Mouse (Mus musculus) heart, postnatal 36 days (tissue): ENCODE measurements at regions not wholly inside any gene's neighbourhood (a gene's known extent, or its start where the extent isn't known, plus 50 kb on each side); places are given as distances from the start of the nearest gene placed in this dataset.
"Not testable (repeated sequence)": the region's sequence is repeated elsewhere in the genome, so short reads cannot be mapped to it uniquely, and the experiment has no call there.

Source experiments
- DNase-seq, 2 experiments: peaks; one replicate each; pipeline ENCODE4 v3.0.0; 2021 to 2022
- intact Hi-C: fragments of 180-260 bp; cut with DNase I; formaldehyde crosslinking; loops from one replicate; pipeline ENCODE4 v1.15.1; 2025

- intact Hi-C loops: no loop called here
- no peak for DNase-seq
Observed at GRCm38 (mm10) chr2:171985813-171986572, 57.3 kb downstream of the Cbln4 start.

- DNase-seq: peak in 1 of 2 experiments; percentile 2
- intact Hi-C loops: no loop called here
Observed at GRCm38 (mm10) chr2:171969311-171969905, 73.9 kb downstream of the Cbln4 start.

- intact Hi-C loops: no loop called here
- DNase-seq: no peak
Observed at GRCm38 (mm10) chr2:171946569-171947250, 96.6 kb downstream of the Cbln4 start.

GRCm38 (mm10) chr2:171942671-171943070 is 100.6 kb downstream of the Cbln4 start:
- intact Hi-C loops: no loop called here
- no peak for DNase-seq

GRCm38 (mm10) chr2:171935646-171936325 is 107.5 kb downstream of the Cbln4 start:
- DNase-seq: no peak
- intact Hi-C loops: no loop called here

GRCm38 (mm10) chr2:171920960-171921359 is 122.3 kb downstream of the Cbln4 start:
- intact Hi-C loops: no loop called here
- no peak for DNase-seq

- intact Hi-C loops: no loop called here
- no peak for DNase-seq
Observed at GRCm38 (mm10) chr2:171887306-171887705, 156.0 kb downstream of the Cbln4 start.

- DNase-seq, intact Hi-C loops: not testable (repeated sequence)
Observed at GRCm38 (mm10) chr2:171879238-171879960, 163.9 kb downstream of the Cbln4 start.

GRCm38 (mm10) chr2:171867550-171867949 is 175.7 kb downstream of the Cbln4 start:
- intact Hi-C loops: no loop called here
- no peak for DNase-seq

GRCm38 (mm10) chr2:171864376-171864965 is 178.8 kb downstream of the Cbln4 start:
- DNase-seq: no peak
- intact Hi-C loops: no loop called here

- DNase-seq: no peak
- intact Hi-C loops: no loop called here
Observed at GRCm38 (mm10) chr2:171862626-171863025, 180.6 kb downstream of the Cbln4 start.

GRCm38 (mm10) chr2:171858894-171859293 is 184.4 kb downstream of the Cbln4 start:
- intact Hi-C loops: no loop called here
- DNase-seq: no peak

GRCm38 (mm10) chr2:171856491-171856890 is 186.8 kb downstream of the Cbln4 start:
- intact Hi-C loops: no loop called here
- no peak for DNase-seq

GRCm38 (mm10) chr2:171846826-171847492 is 196.3 kb downstream of the Cbln4 start:
- intact Hi-C loops: no loop called here
- no peak for DNase-seq

- intact Hi-C loops: no loop called here
- DNase-seq: no peak
Observed at GRCm38 (mm10) chr2:171840058-171840713, 203.1 kb downstream of the Cbln4 start.

- DNase-seq: no peak
- intact Hi-C loops: no loop called here
Observed at GRCm38 (mm10) chr2:171822156-171822555, 221.1 kb downstream of the Cbln4 start.

GRCm38 (mm10) chr2:171818504-171818903 is 224.8 kb downstream of the Cbln4 start:
- no peak for DNase-seq
- intact Hi-C loops: no loop called here

GRCm38 (mm10) chr2:171816685-171817419 is 226.4 kb downstream of the Cbln4 start:
- intact Hi-C loops: no loop called here
- DNase-seq: no peak
